Mouse (Mus musculus) layer of hippocampus, postnatal 14 days (tissue): ENCODE measurements around the gene Ampd2. TPM values are rescaled to one million over a fixed set of nuclear protein-coding genes. Genes with fewer than 3 reads are reported as not detected.

Experiments
- DNase-seq, 2 experiments: peaks; one replicate each; pipeline ENCODE4 v3.0.0; 2021 to 2022; ENCODE audit warnings: low spot score in 2 of 2, mixed read lengths in 1 of 2
- long read RNA-seq, 2 experiments: library from polyadenylated mRNA; stranded (forward); transcript quantifications; one replicate each; pipeline ENCODE4 v2.0.0; 2021
- total RNA-seq, 2 experiments: library from RNA; stranded (reverse); gene quantifications; 2 replicates each; pipeline ENCODE4 v1.2.3; 2021

Gene Ampd2
- 10 to 100 TPM; 55.6 to 58.8 TPM for total RNA-seq
- long read RNA-seq, experiment 1, full-length matches to known transcripts: 29 of 67 reads
- long read RNA-seq, experiment 1, partial matches to known transcripts: 24 of 67 reads
- long read RNA-seq, experiment 1, other reads (novel, unspliced or antisense): 14 of 67 reads
- long read RNA-seq, experiment 2, full-length matches to known transcripts: 21 of 64 reads
- long read RNA-seq, experiment 2, partial matches to known transcripts: 23 of 64 reads
- long read RNA-seq, experiment 2, other reads (novel, unspliced or antisense): 20 of 64 reads

GRCm38 (mm10) chr3:108086470-108086979 lies at the start of gene Ampd2:
TSS of gene Ampd2 (minus strand) at chr3:108086651.
- no peak for DNase-seq

- DNase-seq: no peak
These were observed 48.2 kb upstream of the Ampd2 start for GRCm38 (mm10) chr3:108134701-108135100.

- DNase-seq: no peak
These were observed 46.0 kb upstream of the Ampd2 start for GRCm38 (mm10) chr3:108132484-108132883.

- DNase-seq: no peak
These were observed 45.4 kb upstream of the Ampd2 start for GRCm38 (mm10) chr3:108131821-108132220.

- no peak for DNase-seq
These were observed 44.8 kb upstream of the Ampd2 start for GRCm38 (mm10) chr3:108131216-108131615.

- DNase-seq: no peak
These were observed 43.4 kb upstream of the Ampd2 start for GRCm38 (mm10) chr3:108129804-108130203.

GRCm38 (mm10) chr3:108129367-108129766 lies 42.9 kb upstream of the Ampd2 start:
- no peak for DNase-seq

GRCm38 (mm10) chr3:108128520-108128919 lies 42.1 kb upstream of the Ampd2 start:
- DNase-seq: no peak

GRCm38 (mm10) chr3:108126327-108126726 lies 39.9 kb upstream of the Ampd2 start:
- DNase-seq: no peak

- no peak for DNase-seq
These were observed 37.7 kb upstream of the Ampd2 start for GRCm38 (mm10) chr3:108124131-108124530.

GRCm38 (mm10) chr3:108123242-108123641 lies 36.8 kb upstream of the Ampd2 start:
- no peak for DNase-seq

GRCm38 (mm10) chr3:108121101-108121500 lies 34.6 kb upstream of the Ampd2 start:
- DNase-seq: no peak

GRCm38 (mm10) chr3:108117465-108117864 lies 31.0 kb upstream of the Ampd2 start:
- DNase-seq: no peak

GRCm38 (mm10) chr3:108113591-108114289 lies 27.3 kb upstream of the Ampd2 start:
- no peak for DNase-seq

GRCm38 (mm10) chr3:108112666-108113065 lies 26.2 kb upstream of the Ampd2 start:
- DNase-seq: no peak

- DNase-seq: no peak
These were observed 25.8 kb upstream of the Ampd2 start for GRCm38 (mm10) chr3:108112246-108112645.

- no peak for DNase-seq
These were observed 24.9 kb upstream of the Ampd2 start for GRCm38 (mm10) chr3:108111320-108111719.

- no peak for DNase-seq
These were observed 18.8 kb upstream of the Ampd2 start for GRCm38 (mm10) chr3:108105281-108105680.

GRCm38 (mm10) chr3:108102075-108102474 lies 15.6 kb upstream of the Ampd2 start:
- no peak for DNase-seq

GRCm38 (mm10) chr3:108101594-108101993 lies 15.1 kb upstream of the Ampd2 start:
- DNase-seq: no peak

GRCm38 (mm10) chr3:108098316-108098715 lies 11.9 kb upstream of the Ampd2 start:
- DNase-seq: no peak

GRCm38 (mm10) chr3:108097656-108098055 lies 11.2 kb upstream of the Ampd2 start:
- no peak for DNase-seq

- DNase-seq: no peak
These were observed 10.3 kb upstream of the Ampd2 start for GRCm38 (mm10) chr3:108096726-108097125.
